Comparison of ENCODE assay signal across 7 mouse cellular contexts in genomic region chr17:84626276-84626856, GRCm38 (mm10). TPM values are rescaled to one million over a fixed set of nuclear protein-coding genes. Genes with fewer than 3 reads are reported as not detected.
DNase-seq lines count a peak whose midpoint lies in the region; ATAC-seq lines count a peak whose summit lies in the region.

Gene Dync2li1 (plus strand): TSS chr17:84626496.

- peak within 1 kb of the TSS; percentile 59 for H3K4me3 ChIP-seq in embryonic facial prominence, embryonic 13.5 days
- H3K4me3 ChIP-seq in limb, embryonic 10.5 days, result peak within 1 kb of the TSS; percentile 68
- H3K4me3 ChIP-seq in midbrain, embryonic 12.5 days, result peak within 1 kb of the TSS; percentile 65

- peaks cover 29% of the 10 kb centered on the region for H3K4me1 ChIP-seq in embryonic facial prominence, embryonic 13.5 days
- H3K4me1 ChIP-seq in limb, embryonic 10.5 days, result peaks cover 29% of the 10 kb centered on the region
- peaks cover 7% of the 10 kb centered on the region for H3K4me1 ChIP-seq in midbrain, embryonic 12.5 days

- H3K36me3 ChIP-seq in embryonic facial prominence, embryonic 13.5 days, result no peaks in the 10 kb centered on the region
- H3K36me3 ChIP-seq in limb, embryonic 10.5 days, result peaks cover 10% of the 10 kb centered on the region; the same call in 1 of the 2 replicates
- no peaks in the 10 kb centered on the region for H3K36me3 ChIP-seq in midbrain, embryonic 12.5 days

- peak; percentile 86 for ATAC-seq in embryonic facial prominence, embryonic 13.5 days (ENCODE audit: insufficient number of reproducible peaks, insufficient read depth, low FRiP score, low TSS enrichment, low read depth)
- peak; percentile 97 for ATAC-seq in midbrain, embryonic 12.5 days (ENCODE audit: low FRiP score, low read depth)

- no peaks in the 10 kb centered on the region for H3K9me3 ChIP-seq in embryonic facial prominence, embryonic 13.5 days
- H3K9me3 ChIP-seq in limb, embryonic 10.5 days (replicated peaks), result peaks cover 9% of the 10 kb centered on the region; the same call in 1 of the 2 replicates
- H3K9me3 ChIP-seq in midbrain, embryonic 12.5 days, result no peaks in the 10 kb centered on the region

- H3K9ac ChIP-seq in embryonic facial prominence, embryonic 13.5 days, result peak within 1 kb of the TSS; percentile 74
- peak within 1 kb of the TSS; percentile 73 for H3K9ac ChIP-seq in midbrain, embryonic 12.5 days (replicated peaks)

- H3K4me2 ChIP-seq in embryonic facial prominence, embryonic 13.5 days, result peak within 1 kb of the TSS; percentile 72
- H3K4me2 ChIP-seq in midbrain, embryonic 12.5 days (replicated peaks), result peak within 1 kb of the TSS; percentile 68

- peak; percentile 48 to 70 for DNase-seq in adrenal gland, postnatal 4 days (ENCODE audit: low spot score in 2 of 2)
- DNase-seq in heart, adult 18-20 months, result peak; percentile 88 to 91
- peak; percentile 89 for DNase-seq in kidney, adult 18-20 months
- DNase-seq in limb, embryonic 10.5 days (ENCODE audit: low spot score), result peak; percentile 95
- peak; percentile 93 for DNase-seq in skeletal muscle tissue, adult 2 months (ENCODE audit: low read depth, low spot score)

- under 1% methylated on average over 25 of the region's 25 CpGs for WGBS in embryonic facial prominence, embryonic 13.5 days
- WGBS in limb, embryonic 10.5 days, result under 1% methylated on average over 23 of the region's 25 CpGs
- WGBS in midbrain, embryonic 12.5 days, result under 1% methylated on average over 23 of the region's 25 CpGs

- H3K27ac ChIP-seq in embryonic facial prominence, embryonic 13.5 days, result peak within 1 kb of the TSS; percentile 83
- peak within 1 kb of the TSS; percentile 88 for H3K27ac ChIP-seq in limb, embryonic 10.5 days
- no peak within 1 kb of the TSS for H3K27ac ChIP-seq in midbrain, embryonic 12.5 days (replicated peaks)

- no peaks in the 10 kb centered on the region for H3K27me3 ChIP-seq in embryonic facial prominence, embryonic 13.5 days
- no peaks in the 10 kb centered on the region for H3K27me3 ChIP-seq in limb, embryonic 10.5 days (ENCODE audit: low read depth, poor library complexity, severe bottlenecking)
- no peaks in the 10 kb centered on the region; the same call in 1 of the 2 replicates for H3K27me3 ChIP-seq in midbrain, embryonic 12.5 days

RNA-seq across cellular contexts. Expression of gene Dync2li1, which starts in this region (rescaled TPM):
- 10 to 100 TPM; 23.2 to 28.2 TPM for total RNA-seq in adrenal gland, postnatal 4 days (2021)
- 38.2 and 43.4 TPM in 2 replicates for polyA plus RNA-seq in embryonic facial prominence, embryonic 13.5 days (2015; fragmentation: Nextera tagmentation; extraction: Ambion mirVana)
- total RNA-seq in heart, adult 18-20 months (2021), result 1 to 10 TPM; 2.9 to 3.2 TPM
- 25.5 and 33.4 TPM in 2 replicates for polyA plus RNA-seq in limb, embryonic 10.5 days (2016; fragmentation: Nextera tagmentation; extraction: Ambion mirVana)
- 31.5 and 33.3 TPM in 2 replicates for polyA plus RNA-seq in midbrain, embryonic 12.5 days (2016; fragmentation: Nextera tagmentation; extraction: Ambion mirVana)

Comparison
In these comparisons a context has a peak if more than half of its experiments do, and no peak if none do; other contexts are left out.
1. RNA of gene Dync2li1 (total RNA-seq): 23.2 to 28.2 TPM in adrenal gland, postnatal 4 days; 2.9 to 3.2 TPM in heart, adult 18-20 months; every median in the first group is over 4 times any median in the second.
2. Peak in every context shown above with its lines, with median percentiles within 50 percentile points of each other: DNase-seq and H3K4me3 ChIP-seq.